Mouse (Mus musculus): ENCODE measurements around the gene Fpr1. TPM values are rescaled to one million over a fixed set of nuclear protein-coding genes. Genes with fewer than 3 reads are reported as not detected.
A peak's percentile ranks its signal among the peaks of the same experiment; 100 is the strongest.
"Not testable (repeated sequence)": the region's sequence is repeated elsewhere in the genome, so short reads cannot be mapped to it uniquely, and the experiment has no call there.

Gene Fpr1
- 1 to 10 TPM in 1 of 2 experiments, under 1 TPM in 1; 0.51 to 1.4 TPM for total RNA-seq (2021)
- long read RNA-seq, experiment 1 = 0 reads
- long read RNA-seq, experiment 2 = 0 reads

GRCm38 (mm10) chr17:17883840-17884239, at the start of gene Fpr1:
TSS of gene Fpr1 (minus strand) at chr17:17883940.
- no peak for DNase-seq

GRCm38 (mm10) chr17:17917782-17918181, 34.0 kb upstream of the Fpr1 start:
- DNase-seq = no peak

- DNase-seq = no peak
Observed at GRCm38 (mm10) chr17:17917376-17917775, 33.6 kb upstream of the Fpr1 start.

- not testable (repeated sequence) for DNase-seq
Observed at GRCm38 (mm10) chr17:17912618-17913017, 28.9 kb upstream of the Fpr1 start.

GRCm38 (mm10) chr17:17909636-17910421, 26.1 kb upstream of the Fpr1 start:
- peak; percentile 90 for DNase-seq

- no peak for DNase-seq
Observed at GRCm38 (mm10) chr17:17900768-17901167, 17.0 kb upstream of the Fpr1 start.

DNA sequence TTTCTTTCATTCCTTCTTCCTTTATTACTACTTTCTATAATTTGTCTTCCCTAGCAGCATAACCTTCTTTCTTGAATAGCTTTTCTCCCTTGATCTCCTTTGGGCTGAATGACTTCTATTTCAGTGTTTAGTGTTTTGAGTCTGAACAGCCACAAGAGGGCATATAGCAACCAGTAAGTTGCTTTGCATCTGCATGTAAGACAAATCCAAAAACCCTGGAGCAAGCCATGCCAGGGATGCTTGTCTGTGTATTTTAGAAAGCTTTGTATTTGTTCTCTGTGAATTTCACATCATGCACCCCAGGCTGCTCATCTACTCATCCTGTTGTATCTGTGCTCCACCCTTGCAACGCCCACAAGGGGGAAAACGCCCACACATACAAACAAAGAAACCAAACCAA, 15.5 kb upstream of the Fpr1 start:
- no peak for DNase-seq

- DNase-seq = peak; percentile 46
Observed at GRCm38 (mm10) chr17:17896039-17896438, 12.3 kb upstream of the Fpr1 start.

DNA sequence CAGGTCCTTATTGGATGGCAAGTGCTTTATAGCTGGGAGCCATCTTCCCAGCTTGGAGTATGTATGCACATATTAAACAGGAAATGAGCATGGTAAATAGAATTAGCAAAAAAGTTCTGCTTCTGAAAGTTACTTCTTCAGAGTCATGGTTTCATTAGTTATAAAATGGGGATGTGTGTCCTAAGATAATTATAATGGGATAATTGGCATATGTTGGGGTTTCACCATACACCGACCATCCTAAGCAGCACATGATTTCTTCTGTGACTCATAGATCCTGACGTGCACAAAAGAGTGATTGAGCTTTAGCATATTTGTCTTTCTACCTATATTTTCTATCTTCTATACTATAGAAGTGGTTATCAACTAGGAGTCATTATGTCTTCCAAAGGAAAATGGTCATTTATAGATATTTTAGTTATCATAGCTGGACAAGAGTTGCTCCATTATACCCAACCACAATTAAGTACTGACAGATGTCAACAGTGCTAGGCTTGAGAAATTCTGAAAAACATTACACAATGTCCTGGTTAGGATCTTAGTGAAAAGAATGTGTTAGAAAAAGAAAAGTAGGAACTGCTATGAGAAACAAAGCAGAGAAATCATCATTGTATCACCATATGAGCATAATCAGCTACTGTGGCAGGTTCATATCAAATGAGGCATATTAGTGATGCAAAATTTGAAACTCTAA, 6.1 kb upstream of the Fpr1 start:
- no peak for DNase-seq

- no peak for DNase-seq
Observed at GRCm38 (mm10) chr17:17887774-17888248, 4.1 kb upstream of the Fpr1 start, which contains the start of the genes Fpr2 and Fpr3. TSS of gene Fpr2 (plus strand) at chr17:17887824. TSS of gene Fpr3 (plus strand) at chr17:17887852.

- no peak for DNase-seq
Observed at GRCm38 (mm10) chr17:17882672-17883071, 1.1 kb downstream of the Fpr1 start.

- DNase-seq = no peak
Observed at GRCm38 (mm10) chr17:17879347-17879746, 4.4 kb downstream of the Fpr1 start.

DNA sequence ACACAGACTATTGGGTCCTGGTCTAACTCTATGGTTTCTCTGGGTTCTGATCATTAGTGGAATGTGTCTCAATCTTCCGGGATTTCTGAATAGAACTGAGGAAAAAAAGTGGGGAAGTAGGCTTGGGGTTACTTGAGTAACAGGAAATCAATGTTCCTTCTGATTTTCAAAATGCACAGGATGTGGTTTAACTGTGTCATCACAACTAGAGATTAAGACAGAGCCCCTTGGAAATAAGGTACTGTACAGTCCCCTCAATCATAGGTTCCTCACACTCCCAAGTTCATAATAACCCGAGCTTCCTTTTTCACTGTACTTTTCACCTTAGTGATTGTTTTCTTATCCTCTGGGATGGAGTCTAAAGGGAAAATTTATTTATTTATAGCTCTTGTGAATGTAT, 12.0 kb downstream of the Fpr1 start:
- DNase-seq = no peak

GRCm38 (mm10) chr17:17870892-17871550, 12.7 kb downstream of the Fpr1 start:
- no peak for DNase-seq

- peak; percentile 6 for DNase-seq
Observed at GRCm38 (mm10) chr17:17866801-17867469, 16.8 kb downstream of the Fpr1 start.

GRCm38 (mm10) chr17:17865168-17865567, 18.6 kb downstream of the Fpr1 start:
- no peak for DNase-seq

- no peak for DNase-seq
Observed at GRCm38 (mm10) chr17:17862360-17862759, 21.4 kb downstream of the Fpr1 start.

- DNase-seq = no peak
Observed at GRCm38 (mm10) chr17:17860110-17860509, 23.6 kb downstream of the Fpr1 start.

- DNase-seq = no peak
Observed at GRCm38 (mm10) chr17:17857446-17857845, 26.3 kb downstream of the Fpr1 start.

DNA sequence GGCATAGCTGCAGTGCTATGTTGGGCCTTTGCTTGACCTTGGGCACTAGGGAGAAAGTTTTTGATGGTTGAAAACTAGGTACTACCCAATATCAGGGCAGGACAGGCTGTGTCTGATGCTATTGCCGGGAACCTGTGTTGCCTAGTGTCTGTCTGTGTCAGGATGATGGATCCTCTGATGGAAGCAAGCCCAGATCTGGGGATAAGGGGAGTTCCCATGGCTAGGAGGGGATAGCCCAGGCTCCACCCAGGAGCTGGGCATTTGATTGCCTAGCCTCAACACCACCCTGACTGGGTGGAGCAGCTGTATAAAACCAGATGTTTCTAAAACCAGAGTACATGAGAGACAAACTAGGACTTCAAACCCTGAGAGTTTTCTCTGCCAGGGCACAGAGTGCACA, 27.1 kb downstream of the Fpr1 start:
- DNase-seq = no peak

GRCm38 (mm10) chr17:17855064-17855838, 28.5 kb downstream of the Fpr1 start, which contains the start of gene Has1:
TSS of gene Has1 (minus strand) at chr17:17855205.
- no peak for DNase-seq

Data from adrenal gland, postnatal 10 days (tissue).